8 mouse cellular contexts compared by ENCODE assay signal in genomic region chr6:112273501-112274205, GRCm38 (mm10). TPM values are rescaled to one million over a fixed set of nuclear protein-coding genes. Genes with fewer than 3 reads are reported as not detected.
A peak's percentile ranks its signal among the peaks of the same experiment; 100 is the strongest.
DNase-seq lines count a peak whose midpoint lies in the region; ATAC-seq and TF ChIP-seq lines count a peak whose summit lies in the region.

Gene Lmcd1, plus strand, starts transcription at chr6:112273758.

- 4% methylated on average over 21 of the region's 21 CpGs for WGBS in embryonic facial prominence, embryonic 11.5 days
- WGBS in intestine, postnatal 0 days, result 2% methylated on average over 21 of the region's 21 CpGs

- intact Hi-C loops in left cerebral cortex, postnatal 25 days (cut with DNase I), result loop anchor here (1.0 kb wide), 1 partner anchor 66 kb away; no protein-coding TSS in a partner anchor

- H3K36me3 ChIP-seq in embryonic facial prominence, embryonic 11.5 days (replicated peaks; ENCODE audit: control insufficient read depth, insufficient read depth, low read depth, low read length), result no peaks in the 10 kb centered on the region
- H3K36me3 ChIP-seq in intestine, postnatal 0 days (ENCODE audit: control insufficient read depth, insufficient read depth), result no peaks in the 10 kb centered on the region

- peak within 1 kb of the TSS; percentile 26 for H3K4me3 ChIP-seq in embryonic facial prominence, embryonic 11.5 days (ENCODE audit: low read depth, low read length)
- H3K4me3 ChIP-seq in intestine, postnatal 0 days (ENCODE audit: low read depth, low read length), result peak within 1 kb of the TSS; percentile 24

- no peaks in the 10 kb centered on the region for H3K27me3 ChIP-seq in embryonic facial prominence, embryonic 11.5 days (ENCODE audit: control insufficient read depth, insufficient read depth, low read length)
- H3K27me3 ChIP-seq in intestine, postnatal 0 days (replicated peaks; ENCODE audit: control insufficient read depth, insufficient read depth, low read length), result no peaks in the 10 kb centered on the region

- peak within 1 kb of the TSS; percentile 59 for H3K4me2 ChIP-seq in embryonic facial prominence, embryonic 11.5 days (ENCODE audit: low read depth, low read length)
- H3K4me2 ChIP-seq in intestine, postnatal 0 days (replicated peaks; ENCODE audit: low read depth), result peak within 1 kb of the TSS; percentile 65

- no peak within 1 kb of the TSS for H3K27ac ChIP-seq in embryonic facial prominence, embryonic 11.5 days (replicated peaks; ENCODE audit: low read depth, low read length)
- peak within 1 kb of the TSS; percentile 21; the same call in 1 of the 2 replicates for H3K27ac ChIP-seq in intestine, postnatal 0 days (ENCODE audit: low read depth, low read length)

- peak; percentile 93 for ATAC-seq in embryonic facial prominence, embryonic 11.5 days (replicated peaks; ENCODE audit: insufficient number of reproducible peaks, low FRiP score, low TSS enrichment, low read depth)
- ATAC-seq in granulocyte monocyte progenitor cell, adult 5-6 weeks (replicated peaks; ENCODE audit: poor library complexity, severe bottlenecking), result peak; percentile 85
- ATAC-seq in intestine, postnatal 0 days, result peak; percentile 86

- peak; percentile 58 for TF ChIP-seq CTCF in intestine, postnatal 0 days (IDR thresholded peaks at IDR 0.05; ENCODE audit: low read depth)

- H3K9me3 ChIP-seq in embryonic facial prominence, embryonic 11.5 days (replicated peaks; ENCODE audit: control insufficient read depth, low read length), result no peaks in the 10 kb centered on the region
- no peaks in the 10 kb centered on the region for H3K9me3 ChIP-seq in intestine, postnatal 0 days (ENCODE audit: control insufficient read depth)

- peaks cover 4% of the 10 kb centered on the region for H3K4me1 ChIP-seq in embryonic facial prominence, embryonic 11.5 days (ENCODE audit: control insufficient read depth, insufficient read depth, low read length)
- H3K4me1 ChIP-seq in intestine, postnatal 0 days (replicated peaks; ENCODE audit: control insufficient read depth, insufficient read depth, low read length), result peaks cover 3% of the 10 kb centered on the region; the same call in 1 of the 2 replicates

- peak within 1 kb of the TSS; percentile 39; the same call in 1 of the 2 replicates for H3K9ac ChIP-seq in embryonic facial prominence, embryonic 11.5 days (replicated peaks; ENCODE audit: low read length)
- no peak within 1 kb of the TSS for H3K9ac ChIP-seq in intestine, postnatal 0 days (ENCODE audit: low read depth, low read length)

- peak; percentile 88 for DNase-seq in brain, adult 2 months (ENCODE audit: low read depth, low spot score)
- DNase-seq in embryonic facial prominence, embryonic 11.5 days (ENCODE audit: low spot score), result peak; percentile 90
- peak; percentile 51 to 85 for DNase-seq in left cerebral cortex, postnatal 25 days (ENCODE audit: low spot score in 2 of 2)
- peak; percentile 90 for DNase-seq in mesoderm, embryonic 11.5 days (ENCODE audit: low read depth, low spot score)
- peak; percentile 54 to 71 for DNase-seq in right cerebral cortex, postnatal 36 days (ENCODE audit: low spot score in 2 of 2)
- DNase-seq in T-cell, adult 2 months (ENCODE audit: low spot score), result no peak

RNA-seq across cellular contexts. Expression of gene Lmcd1, which starts in this region (rescaled TPM):
- polyA plus RNA-seq in embryonic facial prominence, embryonic 11.5 days (2014; fragmentation: Nextera tagmentation; extraction: Ambion mirVana), result 3.9 and 5.4 TPM in 2 replicates
- total RNA-seq in granulocyte monocyte progenitor cell, adult 5-6 weeks (2014; fragmentation: Nextera tagmentation), result not detected in 2 replicates
- not detected in 2 replicates for total RNA-seq in granulocyte monocyte progenitor cell, adult 5-6 weeks (2017)
- polyA plus RNA-seq in intestine, postnatal 0 days (2015; fragmentation: Nextera tagmentation; extraction: Ambion mirVana), result 8.0 and 8.7 TPM in 2 replicates
- total RNA-seq in left cerebral cortex, postnatal 25 days (2021), result 10 to 100 TPM in 1 of 2 experiments, 1 to 10 TPM in 1; 9.8 to 10.3 TPM

Comparison
In these comparisons a context has a peak if more than half of its experiments do, and no peak if none do; other contexts are left out.
1. RNA of gene Lmcd1 (total RNA-seq): 9.8 to 10.3 TPM in left cerebral cortex, postnatal 25 days; not detected in granulocyte monocyte progenitor cell, adult 5-6 weeks; every median in the first group is over 10 times any median in the second.
2. Peak in ATAC-seq in granulocyte monocyte progenitor cell, adult 5-6 weeks; RNA of the gene not detected or under 1 TPM.
3. Peak in every context shown above with its lines, with median percentiles within 50 percentile points of each other: ATAC-seq.